Mouse (Mus musculus) MEL (cell line): ENCODE data around the gene Sipa1l1.

Experiments used
- CTCF ChIP-seq, 3 experiments: IDR thresholded peaks in 2 of 3; conservative IDR thresholded peaks in 1 of 3; 2 replicates each; pipeline ENCODE4 v1.5.1; 2011 to 2012; ENCODE audit warnings: low read length in 3 of 3, low read depth in 2 of 3, mild to moderate bottlenecking in 2 of 3, improper control_type of control experiment in 1 of 3, inconsistent platforms in 1 of 3, mixed read lengths in 1 of 3, moderate library complexity in 1 of 3; ENCODE audit not compliant: control insufficient read depth in 1 of 3, insufficient read depth in 1 of 3, poor library complexity in 1 of 3, severe bottlenecking in 1 of 3
- GATA1 ChIP-seq: IDR thresholded peaks from 2 replicates; pipeline ENCODE4 v1.6.1; 2011; ENCODE audit warnings: low read depth, low read length, improper control_type of control experiment
- HCFC1 ChIP-seq: IDR thresholded peaks from 2 replicates; pipeline ENCODE4 v1.6.1; 2012; ENCODE audit warnings: low read depth, mild to moderate bottlenecking, inconsistent platforms, low read length, improper control_type of control experiment, moderate library complexity
- POLR2A ChIP-seq, 2 experiments: IDR thresholded peaks; 2 replicates each; pipeline ENCODE4 v1.6.1; 2011 to 2012; ENCODE audit warnings: low read length in 2 of 2, mild to moderate bottlenecking in 2 of 2, control low read depth in 1 of 2, improper control_type of control experiment in 1 of 2, low read depth in 1 of 2, moderate library complexity in 1 of 2; ENCODE audit not compliant: control insufficient read depth in 1 of 2, insufficient read depth in 1 of 2, poor library complexity in 1 of 2
- RCOR1 ChIP-seq: IDR thresholded peaks from 2 replicates; pipeline ENCODE4 v1.6.1; 2012; ENCODE audit warnings: low read depth, mild to moderate bottlenecking, inconsistent platforms, low read length, improper control_type of control experiment
- ZKSCAN1 ChIP-seq: IDR thresholded peaks from 2 replicates; pipeline ENCODE4 v1.6.1; 2012; ENCODE audit warnings: low read depth, mild to moderate bottlenecking, inconsistent platforms, low read length, improper control_type of control experiment, moderate library complexity

DNA sequence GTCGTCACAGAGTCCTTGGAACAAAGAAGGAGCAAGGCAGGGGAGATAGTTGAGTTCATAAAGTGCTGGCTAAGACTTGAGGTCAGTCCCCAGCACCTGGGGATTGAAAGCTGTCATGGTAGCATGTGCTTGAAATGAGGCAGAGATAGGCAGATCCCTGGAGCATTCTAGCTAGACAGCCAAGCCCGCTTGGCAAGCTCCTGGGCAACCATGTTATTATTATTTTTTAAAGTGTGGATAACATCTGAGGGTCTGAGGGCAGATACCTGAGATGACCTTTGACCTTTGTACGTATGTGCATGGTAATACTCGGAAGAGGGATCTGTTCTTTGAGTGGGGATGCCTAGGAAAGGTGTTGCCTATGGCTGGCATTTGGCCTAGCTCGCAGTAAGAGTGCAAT is 188.3 kb downstream of the Sipa1l1 start:
- no peak for TF ChIP-seq CTCF (IDR thresholded peaks at IDR 0.05 in 2 of 3, conservative IDR thresholded peaks at IDR 0.05 in 1 of 3; ENCODE audit: control insufficient read depth in 1 of 3, insufficient read depth in 1 of 3, low read depth in 2 of 3, low read length in 3 of 3, poor library complexity in 1 of 3, severe bottlenecking in 1 of 3)
- TF ChIP-seq ZKSCAN1 = no peak
- no peak for TF ChIP-seq GATA1
- no peak for TF ChIP-seq HCFC1
- no peak for TF ChIP-seq RCOR1
- no peak for TF ChIP-seq POLR2A (IDR thresholded peaks at IDR 0.05; ENCODE audit: control insufficient read depth in 1 of 2, insufficient read depth in 1 of 2, low read depth in 1 of 2, low read length in 2 of 2, poor library complexity in 1 of 2)
